Mouse (Mus musculus) bone marrow macrophage, adult 2 months (primary cell): ENCODE measurements around the gene Rnf157.

Experiments used
- CTCF ChIP-seq: IDR thresholded peaks from 2 replicates; pipeline ENCODE4 v1.5.1; 2012; ENCODE audit warnings: low read depth, mild to moderate bottlenecking, low read length, moderate library complexity
- POLR2A ChIP-seq: IDR thresholded peaks from 2 replicates; pipeline ENCODE4 v1.6.1; 2012; ENCODE audit warnings: mild to moderate bottlenecking, low read depth, low read length, borderline replicate concordance

DNA sequence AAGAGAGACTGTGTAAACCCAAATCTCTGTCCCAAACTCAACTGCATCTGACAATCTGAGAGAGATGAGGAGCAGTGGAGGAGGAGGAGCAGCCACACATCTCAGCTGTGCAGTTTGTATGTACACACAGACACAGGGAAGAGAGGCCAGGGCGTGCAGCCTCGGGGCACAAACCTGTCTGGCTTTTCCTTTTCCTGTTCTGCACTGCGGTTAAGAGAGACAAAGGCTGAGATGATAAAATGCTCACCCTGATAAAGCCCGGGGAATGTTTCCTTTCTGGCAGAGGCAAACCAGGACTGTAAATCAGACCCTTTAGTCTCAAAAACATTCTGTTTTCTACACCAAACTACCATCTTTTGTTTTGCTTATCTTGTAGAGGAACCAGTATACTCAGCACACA is 12.3 kb downstream of the Rnf157 start:
- no peak for TF ChIP-seq CTCF
- no peak for TF ChIP-seq POLR2A
